Mouse (Mus musculus) thymus, postnatal 0 days (tissue): ENCODE results near the gene Pfn1. TPM values are rescaled to one million over a fixed set of nuclear protein-coding genes. Genes with fewer than 3 reads are reported as not detected.

Experiments
- polyA plus RNA-seq: library from polyadenylated mRNA; unstranded; fragments of >200 nt; fragmentation: Nextera tagmentation; extraction: Ambion mirVana; gene quantifications from 2 replicates; pipeline ENCODE4 v1.2.1, GENCODE M21; 2015

Pfn1 gene
- polyA plus RNA-seq, 1 experiment from 2014 or later: 2,783 TPM

Other genes with a start within 250 kb of the Pfn1 start
- gene Pelp1, start 244.6 kb downstream of the Pfn1 start, polyA plus RNA-seq: 17.0 and 18.4 TPM in 2 replicates
- 38.8 and 38.9 TPM in 2 replicates for gene Arrb2, start 222.0 kb downstream of the Pfn1 start, polyA plus RNA-seq
- 47.5 and 47.6 TPM in 2 replicates for gene Med11, start 202.7 kb downstream of the Pfn1 start, polyA plus RNA-seq
- gene Zmynd15, start 195.2 kb downstream of the Pfn1 start, polyA plus RNA-seq: 4.8 and 5.1 TPM in 2 replicates
- 34.2 and 35.1 TPM in 2 replicates for gene Cxcl16, start 194.7 kb downstream of the Pfn1 start, polyA plus RNA-seq
- gene Tm4sf5, start 149.4 kb downstream of the Pfn1 start, polyA plus RNA-seq: 8.9 and 9.3 TPM in 2 replicates
- gene Vmo1, start 140.0 kb downstream of the Pfn1 start, polyA plus RNA-seq: 11.6 and 13.7 TPM in 2 replicates
- gene Gltpd2, start 135.4 kb downstream of the Pfn1 start, polyA plus RNA-seq: 0.31 TPM in 1 of 2 replicates, not detected in the other
- 741 and 749 TPM in 2 replicates for gene Psmb6, start 129.3 kb downstream of the Pfn1 start, polyA plus RNA-seq
- not detected in 2 replicates for gene Gm40193, start 121.7 kb downstream of the Pfn1 start, polyA plus RNA-seq
- 2.0 and 2.7 TPM in 2 replicates for gene Pld2, start 114.6 kb downstream of the Pfn1 start, polyA plus RNA-seq
- 6.3 and 6.6 TPM in 2 replicates for gene Mink1, start 91.8 kb downstream of the Pfn1 start, polyA plus RNA-seq
- gene 4930544D05Rik, start 38.8 kb downstream of the Pfn1 start, polyA plus RNA-seq: not detected in 2 replicates
- 0.39 and 1.1 TPM in 2 replicates for gene Chrne, start 35.4 kb downstream of the Pfn1 start, polyA plus RNA-seq
- 0.06 and 0.13 TPM in 2 replicates for gene Gp1ba, start 15.5 kb downstream of the Pfn1 start, polyA plus RNA-seq
- gene Rnf167, start 7.4 kb downstream of the Pfn1 start, polyA plus RNA-seq: 214 and 226 TPM in 2 replicates
- 137 and 139 TPM in 2 replicates for gene Slc25a11, start 7.2 kb downstream of the Pfn1 start, polyA plus RNA-seq
- 13.1 and 14.7 TPM in 2 replicates for gene Eno3, start 2.6 kb upstream of the Pfn1 start, polyA plus RNA-seq
- gene Spag7, start 14.8 kb upstream of the Pfn1 start, polyA plus RNA-seq: 63.7 and 85.0 TPM in 2 replicates
- gene Camta2, start 33.5 kb upstream of the Pfn1 start, polyA plus RNA-seq: 6.2 and 6.9 TPM in 2 replicates
- 0.75 and 0.94 TPM in 2 replicates for gene Inca1, start 45.5 kb upstream of the Pfn1 start, polyA plus RNA-seq
- gene Kif1c, start 45.9 kb upstream of the Pfn1 start, polyA plus RNA-seq: 1.2 and 1.4 TPM in 2 replicates
- 7.2 and 7.6 TPM in 2 replicates for gene Zfp3, start 109.6 kb upstream of the Pfn1 start, polyA plus RNA-seq
- 2.1 and 3.1 TPM in 2 replicates for gene Scimp, start 157.9 kb upstream of the Pfn1 start, polyA plus RNA-seq
- 35.6 and 38.1 TPM in 2 replicates for gene Rabep1, start 190.1 kb upstream of the Pfn1 start, polyA plus RNA-seq